Mouse (Mus musculus) liver, embryonic 15.5 days (tissue): ENCODE measurements around the gene Eif4g3. TPM values are rescaled to one million over a fixed set of nuclear protein-coding genes. Genes with fewer than 3 reads are reported as not detected.
"Not testable (repeated sequence)": the region's sequence is repeated elsewhere in the genome, so short reads cannot be mapped to it uniquely, and the experiment has no call there.

Source experiments
- ATAC-seq: fragments of 200-750 bp; cut with Nextera tagmentation; 2 replicates; pipeline ENCODE4 v1.8.0; 2017; ENCODE audit warnings: moderate number of reproducible peaks, mild to moderate bottlenecking, moderate library complexity; ENCODE audit not compliant: insufficient read depth
- H3K27ac ChIP-seq: fragments of 300-500 bp; sonication (generic); replicated peaks from 2 replicates; pipeline ENCODE4 v1.5.1; 2015; ENCODE audit warnings: mild to moderate bottlenecking, inconsistent platforms
- H3K27me3 ChIP-seq: fragments of 300-500 bp; sonication (generic); 2 replicates; pipeline ENCODE4 v1.6.1; 2015; ENCODE audit warnings: mild to moderate bottlenecking, inconsistent platforms
- H3K36me3 ChIP-seq: fragments of 300-500 bp; sonication (generic); replicated peaks from 2 replicates; pipeline ENCODE4 v1.6.1; 2015; ENCODE audit warnings: moderate library complexity, mild to moderate bottlenecking, inconsistent platforms
- H3K4me1 ChIP-seq: fragments of 300-500 bp; sonication (generic); replicated peaks from 2 replicates; pipeline ENCODE4 v1.6.1; 2015; ENCODE audit warnings: inconsistent platforms
- H3K4me2 ChIP-seq: fragments of 300-500 bp; sonication (generic); 2 replicates; pipeline ENCODE4 v1.6.1; 2015; ENCODE audit warnings: moderate library complexity, mild to moderate bottlenecking, inconsistent platforms
- H3K4me3 ChIP-seq: fragments of 300-500 bp; sonication (generic); replicated peaks from 2 replicates; pipeline ENCODE4 v1.5.1; 2015; ENCODE audit warnings: mild to moderate bottlenecking, inconsistent platforms
- H3K9ac ChIP-seq: fragments of 300-500 bp; sonication (generic); 2 replicates; pipeline ENCODE4 v1.6.1; 2015; ENCODE audit warnings: moderate library complexity, mild to moderate bottlenecking, inconsistent platforms
- H3K9me3 ChIP-seq: fragments of 300-500 bp; sonication (generic); replicated peaks from 2 replicates; pipeline ENCODE4 v1.6.1; 2016; ENCODE audit warnings: inconsistent platforms
- WGBS: fragments of 180-500 bp; shearing (Covaris S2); methylation state at CpG from one replicate; pipeline ENCODE4 v1.1.7; 2015; ENCODE audit warnings: mixed read lengths; ENCODE audit not compliant: insufficient replicate concordance; 5-methylcytosine and 5-hydroxymethylcytosine counted together
- polyA plus RNA-seq: library from polyadenylated mRNA; unstranded; fragments of >200 nt; fragmentation: Nextera tagmentation; extraction: Ambion mirVana; gene quantifications from 2 replicates; pipeline ENCODE4 v1.2.1, GENCODE M21; 2015

Gene Eif4g3
- polyA plus RNA-seq, 1 experiment from 2014 or later: 6.3 TPM

DNA sequence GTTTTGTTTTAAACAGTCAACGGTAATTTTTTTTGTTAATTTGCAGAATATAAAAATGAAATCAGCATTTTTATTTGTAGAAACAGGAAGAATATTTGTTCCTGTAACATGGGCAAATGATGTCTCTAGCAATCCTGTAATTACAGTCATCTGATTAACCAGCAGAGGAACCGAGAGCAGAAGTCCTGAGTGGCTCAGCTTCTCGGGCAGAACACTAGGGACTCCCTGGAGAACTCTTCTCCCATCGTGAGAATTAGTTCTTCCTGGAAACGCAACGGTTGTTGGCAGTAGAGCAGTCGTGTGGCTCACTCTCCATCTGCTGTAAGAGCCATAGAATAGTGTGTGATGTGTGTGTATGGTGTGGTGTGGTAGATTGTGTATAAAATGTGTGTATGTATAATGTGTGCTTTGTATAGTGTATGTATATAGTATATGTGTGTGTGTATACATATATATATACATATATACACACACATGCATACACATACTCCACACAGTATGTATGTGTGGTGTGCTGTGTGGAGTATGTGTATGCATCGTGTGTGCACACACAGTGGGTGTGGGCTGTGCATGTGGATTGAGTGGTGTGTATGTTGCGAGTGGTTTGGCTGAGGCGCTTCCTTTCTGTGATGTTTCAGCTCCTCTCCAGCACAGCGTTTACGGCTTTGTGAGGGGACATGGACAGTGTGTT, 48.9 kb downstream of the Eif4g3 start:
- Histone ChIP-seq H3K27me3 (no peaks in the 10 kb centered on the region), H3K4me3 (no peak overlapping the region), H3K36me3 (peaks cover 38% of the 10 kb centered on the region), H3K9ac (no peak overlapping the region), H3K27ac (no peak overlapping the region), H3K9me3 (no peaks in the 10 kb centered on the region), H3K4me1 (peaks cover 9% of the 10 kb centered on the region), H3K4me2 (no peak overlapping the region)
- ATAC-seq: no peak
- WGBS: 75% methylated on average over 12 of the region's 12 CpGs

DNA sequence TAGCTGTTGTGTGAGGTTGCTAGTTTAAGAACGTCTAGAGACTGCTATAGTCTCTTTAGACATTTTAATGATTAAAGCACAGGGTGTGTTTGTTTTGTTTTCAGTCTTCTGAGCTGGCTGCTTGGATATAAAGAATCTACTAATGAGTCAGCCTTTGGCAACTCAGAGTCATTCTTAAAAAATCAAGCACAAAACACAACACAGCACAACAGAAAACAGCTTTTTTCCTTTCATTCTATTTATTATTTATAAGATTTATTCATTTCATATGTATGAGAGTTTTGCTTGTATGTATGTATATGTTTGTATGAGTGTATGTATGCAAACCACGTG, 49.4 kb downstream of the Eif4g3 start:
- no peak for ATAC-seq
- whole genome bisulfite sequencing: 64% methylated on average over 2 of the region's 2 CpGs
- Histone ChIP-seq H3K27me3 (no peaks in the 10 kb centered on the region), H3K4me3 (no peak overlapping the region), H3K9ac (no peak overlapping the region), H3K27ac (no peak overlapping the region), H3K9me3 (no peaks in the 10 kb centered on the region), H3K36me3 (peaks cover 33% of the 10 kb centered on the region), H3K4me2 (no peak overlapping the region), H3K4me1 (peaks cover 9% of the 10 kb centered on the region)

DNA sequence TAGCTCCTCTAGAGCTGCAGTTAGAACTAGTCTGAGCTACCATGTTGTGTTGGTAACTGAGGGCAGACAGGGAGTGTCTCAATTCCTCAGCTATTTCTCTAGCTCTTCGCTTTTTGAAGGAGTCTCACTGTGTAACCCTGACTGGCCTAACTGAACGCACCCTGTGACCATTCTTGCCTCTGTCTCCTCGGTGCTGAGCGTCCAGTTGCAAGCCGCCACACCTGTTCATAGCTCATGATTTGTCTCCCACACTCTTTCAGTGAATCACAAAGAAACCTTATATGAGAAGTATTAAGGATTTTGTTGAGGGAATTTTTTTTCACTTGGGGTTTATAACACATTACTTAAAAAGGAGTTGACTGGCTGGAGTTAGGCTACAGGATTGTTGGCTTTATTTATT, 49.8 kb downstream of the Eif4g3 start:
- 82% methylated on average over 5 of the region's 5 CpGs for WGBS
- H3K4me1 ChIP-seq: peaks cover 9% of the 10 kb centered on the region
- no peaks in the 10 kb centered on the region for H3K9me3 ChIP-seq
- no peak overlapping the region for H3K9ac ChIP-seq
- H3K4me3 ChIP-seq: no peak overlapping the region
- ATAC-seq: no peak
- H3K27ac ChIP-seq: no peak overlapping the region
- no peak overlapping the region for H3K4me2 ChIP-seq
- H3K27me3 ChIP-seq: no peaks in the 10 kb centered on the region
- H3K36me3 ChIP-seq: peaks cover 36% of the 10 kb centered on the region

DNA sequence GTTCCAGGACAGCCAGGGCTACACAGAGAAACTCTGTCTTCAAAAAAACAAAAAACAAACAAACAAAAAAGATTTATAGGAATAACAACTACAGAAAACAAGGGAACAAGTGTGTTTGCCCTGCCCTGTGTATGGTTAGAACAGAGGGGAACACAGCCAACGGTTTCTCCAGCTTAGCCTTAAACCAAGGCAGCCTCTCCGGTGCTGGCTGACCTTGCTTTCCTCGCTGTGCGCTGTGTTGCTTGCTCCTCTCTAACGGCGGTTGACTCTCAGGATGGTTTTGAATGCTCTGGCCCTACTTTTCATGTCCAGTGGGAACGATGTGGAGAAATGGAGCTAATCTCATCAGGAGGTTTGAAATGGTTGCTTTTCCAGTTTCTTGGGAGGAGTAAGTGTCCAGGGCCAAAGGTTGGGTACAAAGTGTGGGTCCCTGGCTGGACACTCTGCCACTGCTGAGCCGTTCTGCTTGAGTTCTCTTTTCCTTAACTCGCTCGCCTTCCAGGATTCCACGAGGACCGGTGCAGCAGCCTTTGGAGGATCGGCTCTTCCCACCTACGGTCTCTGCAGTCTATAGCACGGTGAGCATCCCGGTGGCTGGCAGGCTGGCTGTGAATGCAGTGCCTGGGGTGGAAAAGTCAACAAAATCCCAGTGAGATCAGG, 52.1 kb downstream of the Eif4g3 start:
- H3K9ac ChIP-seq: no peak overlapping the region
- H3K4me3 ChIP-seq: no peak overlapping the region
- WGBS: 88% methylated on average over 16 of the region's 16 CpGs
- peaks cover 37% of the 10 kb centered on the region for H3K36me3 ChIP-seq
- no peak overlapping the region for H3K27ac ChIP-seq
- no peaks in the 10 kb centered on the region for H3K9me3 ChIP-seq
- no peaks in the 10 kb centered on the region for H3K4me1 ChIP-seq
- no peaks in the 10 kb centered on the region for H3K27me3 ChIP-seq
- no peak for ATAC-seq
- no peak overlapping the region for H3K4me2 ChIP-seq

DNA sequence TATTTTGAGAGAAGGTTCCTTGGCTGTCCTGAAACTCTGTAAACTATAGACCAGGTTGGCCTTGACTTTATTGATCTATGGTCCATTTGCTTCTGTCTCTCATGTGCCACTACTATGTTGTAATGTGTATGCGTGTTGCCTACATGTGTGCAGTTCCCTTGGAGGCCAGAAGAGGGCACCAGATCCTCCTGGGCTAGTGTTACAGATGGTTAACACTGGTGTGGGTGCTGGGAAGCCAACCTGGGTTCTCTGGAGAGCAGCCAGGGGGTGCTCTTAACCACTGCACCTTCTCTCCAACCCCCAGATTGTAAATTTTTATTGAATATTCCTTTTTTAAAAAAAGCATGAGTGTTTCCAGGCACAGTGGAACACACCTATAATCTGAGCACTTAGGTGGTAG, 53.0 kb downstream of the Eif4g3 start:
- Histone ChIP-seq H3K9ac (no peak overlapping the region), H3K4me2 (no peak overlapping the region), H3K27ac (no peak overlapping the region), H3K9me3 (no peaks in the 10 kb centered on the region), H3K4me1 (no peaks in the 10 kb centered on the region), H3K36me3 (peaks cover 40% of the 10 kb centered on the region), H3K27me3 (no peaks in the 10 kb centered on the region), H3K4me3 (no peak overlapping the region)
- 84% methylated on average over 1 of the region's 1 CpGs for WGBS
- ATAC-seq: no peak

DNA sequence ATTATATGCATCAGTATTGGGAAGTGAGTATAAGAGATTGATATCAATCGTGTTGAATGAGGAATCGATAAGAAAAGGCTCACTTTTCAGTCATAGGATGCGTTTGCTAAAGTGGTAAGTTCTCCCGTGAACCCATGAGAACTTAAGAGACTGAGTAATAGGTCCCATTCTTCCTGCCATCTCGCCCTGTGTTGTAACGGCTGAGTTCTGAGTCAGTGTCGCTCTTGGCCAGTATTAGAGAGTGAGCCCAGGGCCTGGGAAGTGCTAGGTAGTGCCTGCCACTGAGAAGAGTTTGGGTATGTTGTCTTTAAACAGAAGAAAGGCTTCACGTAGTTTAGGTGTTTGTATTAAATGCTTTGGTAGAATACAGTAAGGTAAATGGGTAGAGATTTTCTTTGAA, 53.5 kb downstream of the Eif4g3 start:
- Histone ChIP-seq H3K9me3 (no peaks in the 10 kb centered on the region), H3K27me3 (no peaks in the 10 kb centered on the region), H3K36me3 (peaks cover 36% of the 10 kb centered on the region), H3K4me3 (no peak overlapping the region), H3K27ac (no peak overlapping the region), H3K9ac (no peak overlapping the region), H3K4me2 (no peak overlapping the region), H3K4me1 (no peaks in the 10 kb centered on the region)
- ATAC-seq: no peak
- 86% methylated on average over 8 of the region's 8 CpGs for WGBS

DNA sequence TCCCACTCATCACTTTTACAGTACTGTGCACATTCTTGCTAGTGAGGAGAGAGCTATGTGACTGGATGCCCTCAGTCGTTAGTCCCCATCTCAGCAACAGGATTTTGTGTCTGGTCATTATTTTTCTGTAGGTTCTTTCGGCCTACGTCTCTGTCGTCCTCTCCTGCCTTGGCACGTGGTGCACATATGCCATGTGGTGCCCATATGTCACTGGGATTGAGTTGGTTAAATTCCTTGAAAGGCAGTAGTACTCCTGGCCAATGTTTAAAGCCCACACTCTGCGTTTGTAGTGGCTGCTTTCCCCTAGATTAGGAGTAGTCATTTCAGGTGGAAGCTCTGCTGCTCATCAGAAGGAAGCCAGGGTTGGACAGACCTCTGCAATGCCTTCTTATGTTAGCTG, 56.7 kb downstream of the Eif4g3 start:
- Histone ChIP-seq H3K4me1 (no peaks in the 10 kb centered on the region), H3K4me2 (no peak overlapping the region), H3K9me3 (no peaks in the 10 kb centered on the region), H3K27ac (no peak overlapping the region), H3K4me3 (no peak overlapping the region), H3K27me3 (no peaks in the 10 kb centered on the region), H3K9ac (no peak overlapping the region), H3K36me3 (peaks cover 32% of the 10 kb centered on the region)
- ATAC-seq: no peak
- WGBS: 76% methylated on average over 6 of the region's 6 CpGs

DNA sequence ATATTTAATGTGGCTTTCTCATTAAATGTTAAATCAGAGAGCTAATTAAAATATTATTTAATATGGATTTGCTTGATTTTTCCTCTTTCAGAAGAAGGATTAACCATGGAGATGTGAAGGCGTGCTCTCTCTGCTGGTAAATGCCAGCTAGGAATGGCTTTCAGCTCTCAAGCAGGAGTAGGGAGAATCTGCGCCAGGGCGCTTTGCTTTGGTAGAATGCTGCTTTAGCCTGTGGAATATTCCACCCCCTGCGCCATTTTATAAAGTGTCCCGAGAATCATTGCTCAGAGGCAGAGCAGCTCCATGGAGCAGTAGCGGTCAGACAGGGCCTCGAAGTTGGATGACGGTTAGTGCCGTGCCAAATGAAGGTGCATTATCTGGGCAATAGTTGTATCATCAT, 58.7 kb downstream of the Eif4g3 start:
- Histone ChIP-seq H3K27me3 (no peaks in the 10 kb centered on the region), H3K4me1 (no peaks in the 10 kb centered on the region), H3K9me3 (no peaks in the 10 kb centered on the region), H3K9ac (no peak overlapping the region), H3K36me3 (peaks cover 25% of the 10 kb centered on the region), H3K4me2 (no peak overlapping the region), H3K4me3 (no peak overlapping the region), H3K27ac (no peak overlapping the region)
- ATAC-seq: no peak
- 87% methylated on average over 9 of the region's 9 CpGs for WGBS

DNA sequence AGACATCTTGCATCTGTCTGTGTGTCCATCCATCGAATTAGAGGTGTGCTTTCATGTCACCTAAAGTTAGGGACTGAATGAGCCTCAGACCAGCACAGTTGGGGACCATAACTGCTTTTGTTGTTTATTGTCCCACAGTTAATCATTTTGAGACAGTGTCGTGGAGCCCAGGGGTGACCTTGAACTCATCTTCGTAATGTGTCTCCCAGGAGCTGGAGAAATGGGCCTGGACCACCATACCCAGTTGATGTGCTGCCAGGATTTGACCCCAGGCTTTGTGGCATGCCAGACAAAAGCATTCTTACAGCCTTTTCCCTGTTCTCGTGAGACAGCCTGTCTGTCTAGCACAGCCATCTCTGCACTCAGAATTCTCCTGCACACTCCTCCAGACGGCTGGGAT, 63.8 kb downstream of the Eif4g3 start:
- Histone ChIP-seq H3K9ac (no peak overlapping the region), H3K9me3 (no peaks in the 10 kb centered on the region), H3K36me3 (peaks cover 34% of the 10 kb centered on the region), H3K4me1 (no peaks in the 10 kb centered on the region), H3K4me2 (no peak overlapping the region), H3K4me3 (no peak overlapping the region), H3K27ac (no peak overlapping the region), H3K27me3 (no peaks in the 10 kb centered on the region)
- no peak for ATAC-seq
- WGBS: 76% methylated on average over 5 of the region's 5 CpGs

DNA sequence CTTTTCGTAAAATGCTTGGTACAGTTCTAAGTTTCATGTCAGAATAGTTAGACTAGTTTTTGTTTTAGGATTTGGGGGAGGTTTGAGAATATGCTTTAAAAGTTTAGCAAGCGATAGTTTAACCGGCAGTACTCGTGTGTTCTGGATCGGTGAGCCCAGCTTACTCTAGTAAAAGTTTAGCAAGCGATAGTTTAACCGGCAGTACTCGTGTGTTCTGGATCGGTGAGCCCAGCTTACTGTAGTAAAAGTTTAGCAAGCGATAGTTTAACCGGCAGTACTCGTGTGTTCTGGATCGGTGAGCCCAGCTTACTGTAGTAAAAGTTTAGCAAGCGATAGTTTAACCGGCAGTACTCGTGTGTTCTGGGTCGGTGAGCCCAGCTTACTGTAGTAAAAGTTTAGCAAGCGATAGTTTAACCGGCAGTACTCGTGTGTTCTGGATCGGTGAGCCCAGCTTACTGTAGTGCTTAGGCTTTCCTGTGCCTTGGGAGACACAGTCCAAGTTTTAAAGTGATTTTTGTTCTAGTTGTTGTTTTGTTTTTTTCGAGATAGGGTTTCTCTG, 64.5 kb downstream of the Eif4g3 start:
- H3K9me3 ChIP-seq, H3K4me2 ChIP-seq, H3K27me3 ChIP-seq, H3K9ac ChIP-seq, H3K27ac ChIP-seq, H3K4me3 ChIP-seq, H3K4me1 ChIP-seq, ATAC-seq: not testable (repeated sequence)
- peaks cover 31% of the 10 kb centered on the region for H3K36me3 ChIP-seq
- 88% methylated on average over 22 of the region's 22 CpGs for WGBS

DNA sequence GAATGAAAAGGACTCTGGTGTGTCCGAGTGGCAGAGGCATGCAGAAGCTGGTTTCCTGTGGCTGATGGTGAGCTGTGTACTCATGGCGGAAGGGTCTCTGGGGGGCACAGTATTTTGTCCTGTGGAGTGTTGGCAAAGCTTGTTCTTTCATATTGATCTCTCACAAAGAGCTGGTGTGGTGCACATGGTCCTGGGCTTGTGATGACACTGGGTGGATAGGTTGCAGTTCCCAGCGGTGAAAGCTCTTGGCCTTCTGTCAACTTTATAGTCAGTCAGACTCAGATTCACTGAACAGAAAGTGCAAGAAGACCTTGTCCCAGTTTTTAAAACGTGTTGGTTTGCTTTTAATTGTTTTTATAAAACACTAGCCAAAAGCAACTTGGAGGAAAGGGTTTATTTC, 68.3 kb downstream of the Eif4g3 start:
- H3K4me3 ChIP-seq: no peak overlapping the region
- no peaks in the 10 kb centered on the region for H3K9me3 ChIP-seq
- peaks cover 16% of the 10 kb centered on the region for H3K4me1 ChIP-seq
- no peak overlapping the region for H3K4me2 ChIP-seq
- ATAC-seq: no peak
- no peaks in the 10 kb centered on the region for H3K27me3 ChIP-seq
- H3K9ac ChIP-seq: no peak overlapping the region
- peaks cover 23% of the 10 kb centered on the region for H3K36me3 ChIP-seq
- no peak overlapping the region for H3K27ac ChIP-seq
- WGBS: 81% methylated on average over 4 of the region's 4 CpGs
